Mouse (Mus musculus) testis, adult 2 months (tissue): Measurements from ENCODE around the gene Igf1r.

Experiments
- CTCF ChIP-seq: fragments of 200-500 bp; IDR thresholded peaks from 2 replicates; pipeline ENCODE4 v1.5.1; 2012; ENCODE audit warnings: low read depth, mild to moderate bottlenecking, inconsistent platforms, low read length, moderate library complexity; ENCODE audit not compliant: control insufficient read depth, insufficient read depth, insufficient replicate concordance
- POLR2A ChIP-seq: fragments of 200-500 bp; IDR thresholded peaks from 2 replicates; pipeline ENCODE4 v1.6.1; 2012; ENCODE audit warnings: low read depth, mild to moderate bottlenecking, inconsistent platforms, low read length, moderate library complexity; ENCODE audit not compliant: control insufficient read depth

DNA sequence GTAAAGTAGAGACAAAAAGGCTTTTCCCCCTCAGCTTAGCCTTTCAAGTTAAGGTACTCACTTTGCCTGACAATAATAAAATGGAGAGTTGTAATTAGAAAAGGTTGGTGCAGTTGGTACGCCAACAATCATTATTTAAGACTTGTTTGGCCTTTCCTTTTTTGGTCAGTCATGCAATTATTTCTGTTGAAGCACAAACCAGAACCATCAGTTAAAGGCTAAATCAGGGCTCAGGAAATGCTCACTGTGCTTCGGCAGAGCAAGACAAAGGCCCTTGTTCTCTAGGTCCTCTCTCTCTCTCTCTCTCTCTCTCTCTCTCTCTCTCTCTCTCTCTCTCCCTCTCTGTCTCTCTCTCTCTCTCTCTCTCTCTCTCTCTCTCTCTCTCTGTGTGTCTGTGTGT, 165.4 kb downstream of the Igf1r start:
- TF ChIP-seq CTCF (no peak), POLR2A (no peak)
